In genomic region chr5:96367260-96367659, GRCm38 (mm10) we compare ENCODE assay signal across 35 mouse cellular contexts. TPM values are rescaled to one million over a fixed set of nuclear protein-coding genes. Genes with fewer than 3 reads are reported as not detected.
"Had no signal": no experiment of that assay in that cellular context is flagged by ENCODE, and none has a peak within 500 bp of the region (broad histone marks: within the 10 kb centered on the region; RNA-seq: fewer than 3 reads in every experiment).

No protein-coding gene starts in this region.

- ATAC-seq: liver, embryonic 12.5 days; liver, postnatal 0 days; lung, postnatal 0 days; midbrain, embryonic 13.5 days; midbrain, embryonic 15.5 days; midbrain, embryonic 16.5 days had no signal

- H3K36me3 ChIP-seq: limb, embryonic 10.5 days; limb, embryonic 12.5 days; limb, embryonic 13.5 days; limb, embryonic 15.5 days; liver, embryonic 12.5 days; liver, embryonic 13.5 days; liver, embryonic 15.5 days; lung, embryonic 15.5 days; midbrain, embryonic 10.5 days; midbrain, embryonic 12.5 days; midbrain, embryonic 13.5 days; midbrain, embryonic 15.5 days had no signal

- H3K9ac ChIP-seq: limb, embryonic 12.5 days; limb, embryonic 13.5 days; limb, embryonic 15.5 days; liver, embryonic 12.5 days; liver, embryonic 13.5 days; liver, embryonic 14.5 days; liver, embryonic 15.5 days; liver, postnatal 0 days; lung, embryonic 14.5 days; lung, embryonic 15.5 days; midbrain, embryonic 12.5 days; midbrain, embryonic 13.5 days; midbrain, embryonic 15.5 days had no signal

- DNase-seq: left cerebral cortex, postnatal 4 days; liver; liver, embryonic 13.5 days; liver, postnatal 0 days; lung, adult 18-20 months; lung, adult 2 months; lung, embryonic 14.5 days; lung, postnatal 10 days; lung, postnatal 14 days; lung, postnatal 36 days; lung, postnatal 4 days; midbrain, embryonic 14.5 days had no signal

- H3K4me2 ChIP-seq: limb, embryonic 12.5 days; limb, embryonic 13.5 days; limb, embryonic 15.5 days; liver, embryonic 11.5 days; liver, embryonic 12.5 days; liver, embryonic 13.5 days; liver, embryonic 15.5 days; lung, embryonic 14.5 days; lung, embryonic 15.5 days; midbrain, embryonic 11.5 days; midbrain, embryonic 12.5 days; midbrain, embryonic 13.5 days; midbrain, embryonic 15.5 days had no signal

- H3K9me3 ChIP-seq: limb, embryonic 10.5 days; limb, embryonic 12.5 days; limb, embryonic 13.5 days; limb, embryonic 15.5 days; liver, embryonic 12.5 days; liver, embryonic 13.5 days; liver, embryonic 15.5 days; lung, embryonic 15.5 days; megakaryocyte, embryonic 14.5 days; midbrain, embryonic 10.5 days; midbrain, embryonic 12.5 days; midbrain, embryonic 13.5 days; midbrain, embryonic 15.5 days had no signal

- H3K4me3 ChIP-seq: left cerebral cortex, adult 2 months; limb, embryonic 10.5 days; limb, embryonic 12.5 days; limb, embryonic 13.5 days; limb, embryonic 15.5 days; liver, embryonic 12.5 days; liver, embryonic 13.5 days; liver, embryonic 15.5 days; lung, embryonic 15.5 days; megakaryocyte, embryonic 14.5 days; midbrain, embryonic 10.5 days; midbrain, embryonic 12.5 days; midbrain, embryonic 13.5 days; midbrain, embryonic 15.5 days; myocyte had no signal

- H3K27me3 ChIP-seq: limb, embryonic 12.5 days; limb, embryonic 13.5 days; lung, embryonic 15.5 days had no signal

- H3K27ac ChIP-seq: left cerebral cortex, adult 2 months; limb, embryonic 10.5 days; limb, embryonic 12.5 days; limb, embryonic 13.5 days; limb, embryonic 15.5 days; liver, embryonic 12.5 days; liver, embryonic 13.5 days; liver, embryonic 14.5 days; liver, embryonic 15.5 days; lung, embryonic 15.5 days; macrophage; midbrain, embryonic 10.5 days; midbrain, embryonic 12.5 days; midbrain, embryonic 13.5 days; midbrain, embryonic 15.5 days had no signal

- H3K4me1 ChIP-seq: limb, embryonic 12.5 days; limb, embryonic 13.5 days; limb, embryonic 15.5 days; liver, embryonic 12.5 days; liver, embryonic 13.5 days; liver, embryonic 15.5 days; lung, embryonic 15.5 days; megakaryocyte, embryonic 14.5 days; midbrain, embryonic 10.5 days; midbrain, embryonic 13.5 days; midbrain, embryonic 15.5 days had no signal

RNA-seq across cellular contexts. Expression of gene Fras1, which starts 6.5 kb away (rescaled TPM):
- total RNA-seq: megakaryocyte, adult 5-6 weeks; megakaryocyte-erythroid progenitor cell, adult 5-6 weeks; monocyte, adult 5-6 weeks had no signal
- polyA plus RNA-seq: macrophage had no signal
